In the genomic region with DNA sequence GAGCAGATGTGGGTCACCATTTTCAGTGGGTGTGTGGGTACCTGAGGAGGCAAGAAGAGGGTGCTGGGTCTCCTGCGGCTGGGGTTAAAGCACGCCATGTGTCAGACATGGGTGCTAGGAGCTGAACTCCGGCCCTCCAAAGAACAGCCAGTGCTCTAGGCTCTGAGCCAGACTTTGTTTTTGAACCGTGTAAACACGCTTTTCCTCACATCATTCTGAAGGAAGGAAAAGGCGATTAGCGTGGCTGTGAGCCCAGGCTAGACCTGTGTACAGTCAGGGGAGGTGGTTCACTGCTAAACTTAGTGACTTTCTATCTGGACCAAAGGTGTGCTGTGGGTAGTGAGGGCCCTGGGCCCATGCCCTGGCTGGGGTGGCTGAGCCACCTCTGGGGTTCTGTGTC, we compare ENCODE assay signal across 20 mouse cellular contexts. TPM values are rescaled to one million over a fixed set of nuclear protein-coding genes. Genes with fewer than 3 reads are reported as not detected.
"Had no signal": no experiment of that assay in that cellular context is flagged by ENCODE, and none has a peak within 500 bp of the region (broad histone marks: within the 10 kb centered on the region; RNA-seq: fewer than 3 reads in every experiment).

No protein-coding gene starts in this region.

- H3K4me3 ChIP-seq: intestine, embryonic 15.5 days; kidney, embryonic 15.5 days; left cerebral cortex, adult 2 months; limb, embryonic 12.5 days; limb, embryonic 15.5 days; midbrain, embryonic 13.5 days had no signal

- H3K27me3 ChIP-seq: intestine, embryonic 15.5 days; kidney, embryonic 15.5 days; limb, embryonic 12.5 days; limb, embryonic 15.5 days; midbrain, embryonic 13.5 days had no signal

- H3K9me3 ChIP-seq: intestine, embryonic 15.5 days; kidney, embryonic 15.5 days; limb, embryonic 12.5 days; limb, embryonic 15.5 days; midbrain, embryonic 13.5 days had no signal

- ATAC-seq: intestine, embryonic 15.5 days; liver, postnatal 0 days; midbrain, embryonic 13.5 days had no signal

- DNase-seq: kidney, adult 11 months; kidney, adult 8-10 months; kidney, postnatal 10 days; kidney, postnatal 36 days; layer of hippocampus, postnatal 36 days; left cerebral cortex, postnatal 4 days; liver, postnatal 0 days; thymus, adult 18-20 months; thymus, postnatal 4 days had no signal

- H3K4me1 ChIP-seq: intestine, embryonic 15.5 days; limb, embryonic 12.5 days; limb, embryonic 15.5 days; midbrain, embryonic 13.5 days had no signal

- H3K36me3 ChIP-seq: midbrain, embryonic 13.5 days had no signal

- H3K4me2 ChIP-seq: intestine, embryonic 15.5 days; kidney, embryonic 15.5 days; limb, embryonic 12.5 days; limb, embryonic 15.5 days; liver, embryonic 11.5 days; midbrain, embryonic 13.5 days had no signal

- H3K9ac ChIP-seq: intestine, embryonic 15.5 days; kidney, embryonic 15.5 days; limb, embryonic 12.5 days; limb, embryonic 15.5 days; liver, embryonic 14.5 days; liver, postnatal 0 days; midbrain, embryonic 13.5 days had no signal

- H3K27ac ChIP-seq: intestine, embryonic 15.5 days; kidney, embryonic 15.5 days; left cerebral cortex, adult 2 months; limb, embryonic 12.5 days; limb, embryonic 15.5 days; liver, embryonic 14.5 days; macrophage; midbrain, embryonic 13.5 days had no signal

RNA-seq across cellular contexts. Expression of a gene that starts 57.5 kb away (rescaled TPM):
- polyA plus RNA-seq: macrophage; midbrain, postnatal 0 days; small intestine, adult 2 months had no signal
